Mouse (Mus musculus) embryonic fibroblast, embryonic 13.5 days (primary cell): Measurements from ENCODE around the gene Neurl1a.

Source experiments
- CTCF ChIP-seq: IDR thresholded peaks from 2 replicates; pipeline ENCODE4 v1.5.1; 2011; ENCODE audit warnings: mild to moderate bottlenecking, control low read depth, low read length, moderate library complexity, borderline replicate concordance; ENCODE audit not compliant: insufficient read depth
- POLR2A ChIP-seq: IDR thresholded peaks from 2 replicates; pipeline ENCODE4 v1.6.1; 2011; ENCODE audit warnings: low read depth, mild to moderate bottlenecking, control low read depth, low read length, moderate library complexity

DNA sequence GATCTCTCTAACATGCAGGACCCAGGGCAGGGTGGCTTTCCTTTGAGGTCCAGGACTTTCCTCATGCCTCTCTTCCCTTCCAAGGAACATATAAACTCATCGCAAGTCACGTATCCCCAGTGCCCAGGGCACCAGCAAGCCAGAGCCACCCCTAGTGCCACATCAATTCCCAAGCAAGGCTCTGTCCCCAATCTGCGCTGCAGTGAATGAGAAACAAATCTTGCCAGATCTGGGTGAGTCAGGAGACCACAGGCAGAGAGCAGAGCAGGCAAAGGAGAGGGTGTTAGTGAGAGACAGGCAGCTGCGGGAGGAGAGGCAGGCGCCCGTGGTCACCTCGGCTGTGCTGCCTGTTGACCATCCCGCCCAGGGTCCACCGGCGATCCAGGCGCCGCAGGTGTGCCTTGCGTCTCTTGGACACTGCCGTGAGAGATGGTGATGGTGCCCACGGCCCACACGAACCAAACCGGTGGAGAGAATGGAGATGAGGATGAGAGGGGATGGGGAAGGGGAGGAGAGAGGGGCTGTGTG, 104.1 kb downstream of the Neurl1a start:
- TF ChIP-seq POLR2A (no peak), CTCF (no peak)
